Mouse (Mus musculus): ENCODE results near the gene Gar1.

GRCm38 (mm10) chr3:129877327-129877726, 46.1 kb upstream of the Gar1 start:
- TF ChIP-seq POLR2A (IDR thresholded peaks at IDR 0.05; ENCODE audit: insufficient read depth, low read depth, low read length) (no peak), CTCF (IDR thresholded peaks at IDR 0.05) (no peak), EP300 (IDR thresholded peaks at IDR 0.05; ENCODE audit: insufficient read depth, low read depth, low read length) (no peak)

Measured in heart, adult 2 months (tissue).